ENCODE assay signal across 23 mouse cellular contexts in genomic region chr6:23107069-23107468, GRCm38 (mm10). TPM values are rescaled to one million over a fixed set of nuclear protein-coding genes. Genes with fewer than 3 reads are reported as not detected.
DNase-seq lines count a peak whose midpoint lies in the region; ATAC-seq and TF ChIP-seq lines count a peak whose summit lies in the region.
"Had no signal": no experiment of that assay in that cellular context is flagged by ENCODE, and none has a peak within 500 bp of the region (broad histone marks: within the 10 kb centered on the region; RNA-seq: fewer than 3 reads in every experiment).

No protein-coding gene starts in this region.

- no peaks in the 10 kb centered on the region for H3K27me3 ChIP-seq in embryonic facial prominence, embryonic 14.5 days (replicated peaks; ENCODE audit: control insufficient read depth, insufficient read depth, low read length)
- no peaks in the 10 kb centered on the region for H3K27me3 ChIP-seq in embryonic facial prominence, embryonic 10.5 days (replicated peaks; ENCODE audit: low read depth, poor library complexity, severe bottlenecking)
- no peaks in the 10 kb centered on the region for H3K27me3 ChIP-seq in lung, embryonic 14.5 days (ENCODE audit: insufficient read depth, low read length)
- no peaks in the 10 kb centered on the region for H3K27me3 ChIP-seq in lung, embryonic 15.5 days
- H3K27me3 ChIP-seq in lung, embryonic 16.5 days (ENCODE audit: control insufficient read depth, insufficient read depth, low read depth, low read length) = no peaks in the 10 kb centered on the region
- H3K27me3 ChIP-seq: CH12.LX, Patski had no signal

- H3K27ac ChIP-seq in embryonic facial prominence, embryonic 14.5 days (replicated peaks; ENCODE audit: low read depth, low read length) = no peak overlapping the region
- no peak overlapping the region for H3K27ac ChIP-seq in embryonic facial prominence, embryonic 10.5 days (replicated peaks)
- no peak overlapping the region for H3K27ac ChIP-seq in lung, embryonic 14.5 days (ENCODE audit: low read depth)
- no peak overlapping the region for H3K27ac ChIP-seq in lung, embryonic 15.5 days
- no peak overlapping the region for H3K27ac ChIP-seq in lung, embryonic 16.5 days (ENCODE audit: low read length)

- H3K36me3 ChIP-seq in embryonic facial prominence, embryonic 14.5 days (ENCODE audit: control insufficient read depth, insufficient read depth, low read length) = no peaks in the 10 kb centered on the region
- no peaks in the 10 kb centered on the region for H3K36me3 ChIP-seq in embryonic facial prominence, embryonic 10.5 days (replicated peaks)
- H3K36me3 ChIP-seq in lung, embryonic 14.5 days (ENCODE audit: insufficient read depth) = no peaks in the 10 kb centered on the region
- H3K36me3 ChIP-seq in lung, embryonic 15.5 days = no peaks in the 10 kb centered on the region
- no peaks in the 10 kb centered on the region for H3K36me3 ChIP-seq in lung, embryonic 16.5 days (ENCODE audit: control insufficient read depth, insufficient read depth, low read length)
- H3K36me3 ChIP-seq: G1E had no signal

- no peak for TF ChIP-seq CTCF in lung, embryonic 14.5 days (IDR thresholded peaks at IDR 0.05; ENCODE audit: low read depth)

- no peaks in the 10 kb centered on the region for H3K9me3 ChIP-seq in embryonic facial prominence, embryonic 14.5 days (ENCODE audit: control insufficient read depth, low read length)
- H3K9me3 ChIP-seq in embryonic facial prominence, embryonic 10.5 days = no peaks in the 10 kb centered on the region
- no peaks in the 10 kb centered on the region for H3K9me3 ChIP-seq in lung, embryonic 14.5 days (ENCODE audit: low read depth, low read length)
- no peaks in the 10 kb centered on the region for H3K9me3 ChIP-seq in lung, embryonic 15.5 days
- H3K9me3 ChIP-seq in lung, embryonic 16.5 days (ENCODE audit: control insufficient read depth, low read length) = no peaks in the 10 kb centered on the region
- H3K9me3 ChIP-seq: G1E had no signal

- H3K4me3 ChIP-seq in embryonic facial prominence, embryonic 14.5 days (ENCODE audit: low read depth, low read length) = no peak overlapping the region
- H3K4me3 ChIP-seq in embryonic facial prominence, embryonic 10.5 days = no peak overlapping the region
- H3K4me3 ChIP-seq in lung, embryonic 14.5 days (ENCODE audit: low read depth, low read length) = no peak overlapping the region
- H3K4me3 ChIP-seq in lung, embryonic 15.5 days = no peak overlapping the region
- H3K4me3 ChIP-seq in lung, embryonic 16.5 days (ENCODE audit: low read length) = no peak overlapping the region

- H3K9ac ChIP-seq in embryonic facial prominence, embryonic 14.5 days (ENCODE audit: low read depth, low read length) = no peak overlapping the region
- H3K9ac ChIP-seq in lung, embryonic 14.5 days = no peak overlapping the region
- H3K9ac ChIP-seq in lung, embryonic 15.5 days = no peak overlapping the region
- H3K9ac ChIP-seq in lung, embryonic 16.5 days (ENCODE audit: low read length) = no peak overlapping the region

- ATAC-seq in embryonic facial prominence, embryonic 14.5 days (ENCODE audit: low read depth) = no peak
- ATAC-seq in lung, embryonic 14.5 days (ENCODE audit: insufficient read depth) = peak; percentile 58
- peak; percentile 74; the same call in 1 of the 2 replicates for ATAC-seq in lung, embryonic 15.5 days (ENCODE audit: borderline replicate concordance, extremely low read depth, low FRiP score, low TSS enrichment)
- peak; percentile 71 for ATAC-seq in lung, embryonic 16.5 days (ENCODE audit: low read depth)
- ATAC-seq: activated CD4-positive, CD25-positive, alpha-beta regulatory T cell, adult 4 months; CD4-positive, CD25-positive, alpha-beta regulatory T cell, adult 4 months; Patski had no signal

- no peak overlapping the region for H3K4me2 ChIP-seq in embryonic facial prominence, embryonic 14.5 days (ENCODE audit: low read depth, low read length)
- no peak overlapping the region for H3K4me2 ChIP-seq in lung, embryonic 14.5 days
- no peak overlapping the region for H3K4me2 ChIP-seq in lung, embryonic 15.5 days
- no peak overlapping the region for H3K4me2 ChIP-seq in lung, embryonic 16.5 days (ENCODE audit: low read depth, low read length)

- H3K4me1 ChIP-seq in embryonic facial prominence, embryonic 14.5 days (ENCODE audit: control insufficient read depth, insufficient read depth, low read length) = no peaks in the 10 kb centered on the region
- no peaks in the 10 kb centered on the region for H3K4me1 ChIP-seq in embryonic facial prominence, embryonic 10.5 days
- H3K4me1 ChIP-seq in lung, embryonic 14.5 days (ENCODE audit: insufficient read depth) = no peaks in the 10 kb centered on the region
- 0 out of 2 replicates have a peak, but pooled peaks cover 3% of the 10 kb centered on the region for H3K4me1 ChIP-seq in lung, embryonic 15.5 days
- H3K4me1 ChIP-seq in lung, embryonic 16.5 days (replicated peaks; ENCODE audit: control insufficient read depth, insufficient read depth, low read length) = no peaks in the 10 kb centered on the region; the same call in 1 of the 2 replicates

- WGBS in embryonic facial prominence, embryonic 14.5 days = 77% methylated on average over 4 of the region's 4 CpGs
- WGBS in embryonic facial prominence, embryonic 10.5 days = 95% methylated on average over 4 of the region's 4 CpGs
- WGBS in lung, embryonic 14.5 days = 53% methylated on average over 4 of the region's 4 CpGs
- WGBS in lung, embryonic 15.5 days = 66% methylated on average over 4 of the region's 4 CpGs
- 57% methylated on average over 4 of the region's 4 CpGs for WGBS in lung, embryonic 16.5 days

- DNase-seq in embryonic facial prominence, embryonic 14.5 days (ENCODE audit: low spot score) = peak; percentile 31
- DNase-seq in embryonic facial prominence, embryonic 10.5 days (ENCODE audit: low spot score) = no peak
- DNase-seq in lung, embryonic 14.5 days = peak; percentile 82
- no peak for DNase-seq in lung, postnatal 36 days
- no peak for DNase-seq in lung, postnatal 10 days
- no peak for DNase-seq in lung, postnatal 25 days (ENCODE audit: low spot score)
- DNase-seq: adrenal gland, adult 2 months; adrenal gland, adult 8-10 months; adrenal gland, postnatal 10 days; adrenal gland, postnatal 14 days; adrenal gland, postnatal 25 days; adrenal gland, postnatal 36 days; B cell, adult 2 months; cerebellum, adult 11 months; cerebellum, adult 11-12 months had no signal

RNA-seq across cellular contexts. Expression of gene Aass, which starts 25.7 kb away (rescaled TPM):
- 2.9 and 4.5 TPM in 2 replicates for polyA plus RNA-seq in embryonic facial prominence, embryonic 14.5 days (2014; fragmentation: Nextera tagmentation; extraction: Ambion mirVana)
- polyA plus RNA-seq in embryonic facial prominence, embryonic 10.5 days (2016; fragmentation: Nextera tagmentation; extraction: Ambion mirVana) = 3.1 and 3.4 TPM in 2 replicates
- polyA plus RNA-seq in lung, embryonic 14.5 days (2014; fragmentation: Nextera tagmentation; extraction: Ambion mirVana) = 3.1 and 3.6 TPM in 2 replicates
- polyA plus RNA-seq in lung, embryonic 15.5 days (2015; fragmentation: Nextera tagmentation; extraction: Ambion mirVana) = 3.2 and 4.3 TPM in 2 replicates
- polyA plus RNA-seq in lung, embryonic 16.5 days (2015; fragmentation: Nextera tagmentation; extraction: Ambion mirVana) = 4.2 and 4.4 TPM in 2 replicates
- polyA plus RNA-seq: activated CD4-positive, CD25-positive, alpha-beta regulatory T cell, adult 4 months; C2C12; CD4-positive, CD25-positive, alpha-beta regulatory T cell, adult 4 months; G1E; Patski had no signal

Comparison
In these comparisons a context has a peak if more than half of its experiments do, and no peak if none do; other contexts are left out.
1. DNase-seq: peak in embryonic facial prominence, embryonic 14.5 days (single experiment) and lung, embryonic 14.5 days (single experiment); none in embryonic facial prominence, embryonic 10.5 days (single experiment), lung, postnatal 36 days (single experiment), lung, postnatal 10 days (single experiment) and lung, postnatal 25 days (single experiment).